Mouse (Mus musculus): ENCODE measurements around the gene Hrh1.

DNA sequence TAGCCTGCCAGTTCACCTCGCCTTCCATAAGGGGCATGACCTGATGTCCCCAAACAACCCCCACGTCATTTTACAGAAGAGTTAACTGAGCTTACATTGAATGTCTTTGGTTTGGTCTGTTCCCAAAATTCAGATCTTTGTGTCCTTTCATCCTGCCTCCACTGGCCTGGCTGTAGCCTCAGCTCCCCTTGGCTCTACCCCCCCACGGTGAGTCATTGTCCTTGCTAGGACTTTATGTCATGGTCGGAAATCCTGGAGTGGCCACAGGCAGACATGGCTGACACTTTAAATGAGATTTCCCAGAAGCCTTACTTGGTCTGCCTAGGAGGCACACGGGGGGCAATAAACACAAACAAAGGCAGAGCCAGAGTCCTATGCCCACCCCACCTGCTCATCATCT lies 31.5 kb upstream of the Hrh1 start:
- TF ChIP-seq CTCF (conservative IDR thresholded peaks at IDR 0.05; ENCODE audit: insufficient read depth, insufficient read length, low read depth, low read length): no peak
- no peak for TF ChIP-seq POLR2A (IDR thresholded peaks at IDR 0.05; ENCODE audit: low read depth, low read length)

All from kidney, adult 2 months (tissue).